Mouse (Mus musculus) midbrain, embryonic 16.5 days (tissue): ENCODE measurements around the gene Sorl1. TPM values are rescaled to one million over a fixed set of nuclear protein-coding genes. Genes with fewer than 3 reads are reported as not detected.
A peak's percentile ranks its signal among the peaks of the same experiment; 100 is the strongest.

Experiments
- ATAC-seq: fragments of 200-750 bp; cut with Nextera tagmentation; 2 replicates; pipeline ENCODE4 v1.8.0; 2017; ENCODE audit warnings: moderate TSS enrichment
- H3K27ac ChIP-seq: fragments of 300-500 bp; sonication (generic); 2 replicates; pipeline ENCODE4 v1.5.1; 2014; ENCODE audit warnings: mild to moderate bottlenecking, low read length, mixed read lengths
- H3K27me3 ChIP-seq: fragments of 300-500 bp; sonication (generic); 2 replicates; pipeline ENCODE4 v1.6.1; 2014; ENCODE audit warnings: low read depth, low read length, mixed read lengths; ENCODE audit not compliant: control insufficient read depth, insufficient read depth
- H3K36me3 ChIP-seq: fragments of 300-500 bp; sonication (generic); 2 replicates; pipeline ENCODE4 v1.6.1; 2014; ENCODE audit warnings: mild to moderate bottlenecking, low read length, moderate library complexity, mixed read lengths; ENCODE audit not compliant: control insufficient read depth, insufficient read depth
- H3K4me1 ChIP-seq: fragments of 300-500 bp; sonication (generic); 2 replicates; pipeline ENCODE4 v1.6.1; 2014; ENCODE audit warnings: mild to moderate bottlenecking, low read length, mixed read lengths; ENCODE audit not compliant: control insufficient read depth, insufficient read depth
- H3K4me2 ChIP-seq: fragments of 300-500 bp; sonication (generic); 2 replicates; pipeline ENCODE4 v1.6.1; 2014; ENCODE audit warnings: mild to moderate bottlenecking, low read length, mixed read lengths
- H3K4me3 ChIP-seq: fragments of 300-500 bp; sonication (generic); 2 replicates; pipeline ENCODE4 v1.5.1; 2014; ENCODE audit warnings: low read depth, mild to moderate bottlenecking, low read length, moderate library complexity, mixed read lengths
- H3K9ac ChIP-seq: fragments of 300-500 bp; sonication (generic); 2 replicates; pipeline ENCODE4 v1.6.1; 2014; ENCODE audit warnings: low read depth, low read length, mixed read lengths
- H3K9me3 ChIP-seq: fragments of 300-500 bp; sonication (generic); replicated peaks from 2 replicates; pipeline ENCODE4 v1.6.1; 2014; ENCODE audit warnings: mild to moderate bottlenecking, low read length, mixed read lengths; ENCODE audit not compliant: control insufficient read depth, poor library complexity, severe bottlenecking
- WGBS: fragments of 180-500 bp; shearing (Covaris S2); extraction: QIAGEN DNeasy Blood & Tissue Kit; methylation state at CpG from one replicate; pipeline ENCODE4 v1.1.7; 2014; 5-methylcytosine and 5-hydroxymethylcytosine counted together
- polyA plus RNA-seq: library from polyadenylated mRNA; unstranded; fragments of >200 nt; fragmentation: Nextera tagmentation; extraction: Ambion mirVana; gene quantifications from 2 replicates; pipeline ENCODE4 v1.2.1, GENCODE M21; 2015

Sorl1 gene
- polyA plus RNA-seq, 1 experiment from 2014 or later, result 6.8 TPM

GRCm38 (mm10) chr9:42044651-42045050 lies 79.4 kb downstream of the Sorl1 start:
- Histone ChIP-seq H3K9ac (no peak overlapping the region), H3K27me3 (no peaks in the 10 kb centered on the region), H3K36me3 (peaks cover 7% of the 10 kb centered on the region), H3K27ac (no peak overlapping the region), H3K4me2 (no peak overlapping the region), H3K4me3 (no peak overlapping the region), H3K9me3 (no peaks in the 10 kb centered on the region), H3K4me1 (peaks cover 7% of the 10 kb centered on the region)
- ATAC-seq, result no peak
- 92% methylated on average over 8 of the region's 8 CpGs for WGBS

- peaks cover 7% of the 10 kb centered on the region for H3K36me3 ChIP-seq
- WGBS, result 91% methylated on average over 8 of the region's 8 CpGs
Measured at GRCm38 (mm10) chr9:42043934-42044333, 80.2 kb downstream of the Sorl1 start.

GRCm38 (mm10) chr9:42039000-42039992 lies 84.8 kb downstream of the Sorl1 start:
- peak overlapping the region; percentile 10; the same call in 1 of the 2 replicates for H3K27ac ChIP-seq
- peaks cover 7% of the 10 kb centered on the region; the same call in 1 of the 2 replicates for H3K36me3 ChIP-seq
- no peak overlapping the region for H3K4me2 ChIP-seq
- WGBS, result 59% methylated on average over 18 of the region's 18 CpGs
- peaks cover 9% of the 10 kb centered on the region for H3K4me1 ChIP-seq
- ATAC-seq, result peak; percentile 57; the same call in 1 of the 2 replicates
- no peaks in the 10 kb centered on the region for H3K9me3 ChIP-seq
- no peak overlapping the region for H3K9ac ChIP-seq
- H3K4me3 ChIP-seq, result no peak overlapping the region
- no peaks in the 10 kb centered on the region for H3K27me3 ChIP-seq

More at GRCm38 (mm10) chr9:42043934-42044333, 80.2 kb downstream of the Sorl1 start:
- Histone ChIP-seq H3K27ac (no peak overlapping the region), H3K4me3 (no peak overlapping the region), H3K4me1 (peaks cover 11% of the 10 kb centered on the region), H3K9ac (no peak overlapping the region), H3K9me3 (no peaks in the 10 kb centered on the region), H3K4me2 (no peak overlapping the region), H3K27me3 (no peaks in the 10 kb centered on the region)
- ATAC-seq, result no peak

- Histone ChIP-seq H3K27ac (no peak overlapping the region), H3K4me1 (peaks cover 10% of the 10 kb centered on the region), H3K9me3 (no peaks in the 10 kb centered on the region), H3K36me3 (no peaks in the 10 kb centered on the region), H3K4me2 (no peak overlapping the region), H3K4me3 (no peak overlapping the region), H3K27me3 (no peaks in the 10 kb centered on the region), H3K9ac (no peak overlapping the region)
- ATAC-seq, result no peak
- 95% methylated on average over 11 of the region's 11 CpGs for WGBS
Measured at GRCm38 (mm10) chr9:42036885-42037284, 87.2 kb downstream of the Sorl1 start.

- no peak for ATAC-seq
- Histone ChIP-seq H3K9ac (no peak overlapping the region), H3K4me3 (no peak overlapping the region), H3K27me3 (no peaks in the 10 kb centered on the region), H3K4me2 (no peak overlapping the region), H3K4me1 (peaks cover 10% of the 10 kb centered on the region), H3K36me3 (no peaks in the 10 kb centered on the region), H3K9me3 (no peaks in the 10 kb centered on the region), H3K27ac (no peak overlapping the region)
- 77% methylated on average over 5 of the region's 5 CpGs for WGBS
Measured at GRCm38 (mm10) chr9:42035995-42036394, 88.1 kb downstream of the Sorl1 start.

- no peak overlapping the region for H3K4me3 ChIP-seq
- H3K36me3 ChIP-seq, result no peaks in the 10 kb centered on the region; the same call in 1 of the 2 replicates
- no peak overlapping the region for H3K4me2 ChIP-seq
- whole genome bisulfite sequencing, result 67% methylated on average over 12 of the region's 12 CpGs
- ATAC-seq, result no peak
- H3K4me1 ChIP-seq, result peaks cover 10% of the 10 kb centered on the region
- H3K27ac ChIP-seq, result no peak overlapping the region
- H3K27me3 ChIP-seq, result no peaks in the 10 kb centered on the region
- H3K9ac ChIP-seq, result no peak overlapping the region
- no peaks in the 10 kb centered on the region for H3K9me3 ChIP-seq
Measured at GRCm38 (mm10) chr9:42035213-42035765, 88.8 kb downstream of the Sorl1 start.

DNA sequence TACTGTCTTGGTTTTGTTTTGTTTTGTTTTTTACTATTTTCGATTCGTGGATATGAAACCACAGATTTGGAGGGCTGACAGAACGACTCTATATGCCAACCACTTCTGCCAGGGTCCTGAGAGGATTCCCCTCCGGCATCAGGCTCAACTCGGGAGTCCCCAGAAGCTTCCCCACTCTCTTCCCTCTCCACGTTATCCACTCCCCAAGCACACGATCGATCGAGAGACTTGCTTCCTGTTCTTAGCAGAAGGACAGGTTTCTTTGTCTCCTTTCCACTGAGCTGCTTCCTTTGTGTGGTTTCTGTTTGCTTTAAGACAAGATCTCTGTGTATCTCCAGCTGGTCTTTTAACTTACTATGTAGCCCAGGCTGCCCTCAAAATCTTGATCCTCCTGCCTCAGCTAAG lies 90.0 kb downstream of the Sorl1 start:
- WGBS, result 68% methylated on average over 9 of the region's 9 CpGs
- ATAC-seq, result no peak
- no peak overlapping the region for H3K9ac ChIP-seq
- H3K4me1 ChIP-seq, result peaks cover 7% of the 10 kb centered on the region; the same call in 1 of the 2 replicates
- no peaks in the 10 kb centered on the region for H3K9me3 ChIP-seq
- H3K4me2 ChIP-seq, result no peak overlapping the region
- no peak overlapping the region for H3K27ac ChIP-seq
- H3K27me3 ChIP-seq, result no peaks in the 10 kb centered on the region
- peaks cover 4% of the 10 kb centered on the region; the same call in 1 of the 2 replicates for H3K36me3 ChIP-seq
- no peak overlapping the region for H3K4me3 ChIP-seq

DNA sequence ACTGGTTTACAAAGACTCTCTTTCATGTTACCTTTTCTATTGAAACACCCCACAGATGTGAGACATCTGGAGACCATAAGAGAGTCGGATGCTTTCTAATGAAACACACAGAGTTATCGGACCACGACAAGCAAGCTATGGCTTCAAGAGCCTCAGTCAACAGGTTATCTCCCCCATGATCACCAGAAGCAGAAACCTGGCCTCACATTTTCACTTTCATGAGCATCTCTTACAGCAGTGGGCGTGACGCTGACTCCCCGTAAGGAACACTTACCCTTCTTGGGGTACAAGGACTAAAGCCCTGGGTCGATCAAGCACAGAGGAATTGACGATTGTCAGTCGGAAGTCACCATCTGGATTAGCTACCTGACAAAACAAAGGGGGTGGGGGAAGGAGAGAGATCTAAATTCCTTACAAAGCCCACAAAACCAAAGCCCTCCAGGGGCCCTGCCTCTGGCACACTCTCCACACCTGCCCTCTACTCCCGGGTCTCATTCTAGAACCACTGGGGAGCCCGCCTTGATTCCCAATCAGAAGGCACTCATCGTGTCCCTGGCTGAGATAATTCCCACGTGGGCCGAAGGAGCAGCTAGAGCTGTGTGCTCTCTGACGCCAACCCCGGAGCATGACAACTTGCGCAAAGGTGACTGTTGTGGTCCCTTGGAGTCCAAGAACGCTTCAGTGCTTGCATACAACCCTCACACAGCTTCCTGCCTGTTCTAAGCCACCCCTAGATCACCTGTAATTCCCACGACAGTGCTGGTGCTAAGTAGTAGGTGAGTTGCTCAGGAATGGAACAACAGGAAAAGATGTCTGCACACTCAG lies 90.6 kb downstream of the Sorl1 start:
- Histone ChIP-seq H3K27ac (no peak overlapping the region), H3K27me3 (no peaks in the 10 kb centered on the region), H3K4me3 (no peak overlapping the region), H3K4me2 (no peak overlapping the region), H3K36me3 (peaks cover 4% of the 10 kb centered on the region; the same call in 1 of the 2 replicates), H3K9me3 (no peaks in the 10 kb centered on the region), H3K4me1 (0 out of 2 replicates have a peak, but pooled peaks cover 4% of the 10 kb centered on the region), H3K9ac (no peak overlapping the region)
- ATAC-seq, result no peak
- 48% methylated on average over 19 of the region's 19 CpGs for WGBS
